Mouse (Mus musculus) liver, embryonic 14.5 days (tissue): ENCODE measurements around the gene Edil3.

Experiments
- CTCF ChIP-seq: IDR thresholded peaks from 2 replicates; pipeline ENCODE4 v1.5.1; 2016; ENCODE audit warnings: antibody characterized with exemption, low read depth, control low read depth
- EP300 ChIP-seq: IDR thresholded peaks from 2 replicates; pipeline ENCODE4 v1.6.1; 2016; ENCODE audit warnings: antibody characterized with exemption, low read depth

DNA sequence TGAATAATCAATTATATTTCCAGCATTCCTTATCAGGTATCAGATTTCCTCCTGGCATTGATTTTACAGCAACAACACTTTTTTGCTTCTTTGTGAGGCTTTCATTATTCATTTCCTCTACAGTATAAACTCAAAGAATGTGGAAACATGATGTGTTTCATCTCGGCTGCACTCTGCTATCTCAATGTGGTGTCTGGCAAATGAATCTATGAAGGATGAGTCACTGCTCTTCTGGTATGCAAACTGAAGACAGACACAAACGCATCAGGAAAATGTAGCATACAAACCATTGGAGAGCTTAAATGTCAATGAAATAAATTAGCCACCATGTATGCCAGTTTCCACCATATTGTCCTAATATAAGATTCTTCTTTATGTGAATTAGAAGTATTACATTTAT, 117.3 kb downstream of the Edil3 start:
- no peak for TF ChIP-seq CTCF
- TF ChIP-seq EP300: no peak
